Mouse (Mus musculus): ENCODE results near the gene Cnp. TPM values are rescaled to one million over a fixed set of nuclear protein-coding genes. Genes with fewer than 3 reads are reported as not detected.

Cnp gene
- polyA plus RNA-seq, 1 experiment from 2014 or later = 20.3 TPM

- Histone ChIP-seq H3K27me3 (ENCODE audit: control insufficient read depth, insufficient read depth, low read length) (no peaks in the 10 kb centered on the region), H3K27ac (ENCODE audit: low read depth, low read length) (no peak overlapping the region)
- ATAC-seq (replicated peaks; ENCODE audit: low FRiP score) = no peak
Measured at GRCm38 (mm10) chr11:100603813-100604212, 29.1 kb downstream of the Cnp start.

GRCm38 (mm10) chr11:100604321-100605005 is 29.8 kb downstream of the Cnp start:
- Histone ChIP-seq H3K27me3 (ENCODE audit: control insufficient read depth, insufficient read depth, low read length) (no peaks in the 10 kb centered on the region), H3K4me2 (ENCODE audit: low read depth, low read length, severe bottlenecking) (no peak overlapping the region), H3K36me3 (ENCODE audit: control insufficient read depth, insufficient read depth, low read length) (peaks cover 3% of the 10 kb centered on the region; the same call in 1 of the 2 replicates), H3K9ac (ENCODE audit: low read length) (no peak overlapping the region), H3K27ac (ENCODE audit: low read depth, low read length) (no peak overlapping the region), H3K4me3 (ENCODE audit: low read depth, low read length) (no peak overlapping the region), H3K9me3 (ENCODE audit: control insufficient read depth, low read length) (no peaks in the 10 kb centered on the region), H3K4me1 (replicated peaks; ENCODE audit: control insufficient read depth, insufficient read depth, low read length) (no peaks in the 10 kb centered on the region)
- WGBS = 86% methylated on average over 4 of the region's 4 CpGs
- no peak for ATAC-seq (replicated peaks; ENCODE audit: low FRiP score)
- no peak for DNase-seq (ENCODE audit: low spot score)

More at GRCm38 (mm10) chr11:100603813-100604212, 29.1 kb downstream of the Cnp start:
- H3K36me3 ChIP-seq (ENCODE audit: control insufficient read depth, insufficient read depth, low read length) = peaks cover 10% of the 10 kb centered on the region; the same call in 1 of the 2 replicates
- no peaks in the 10 kb centered on the region for H3K4me1 ChIP-seq (replicated peaks; ENCODE audit: control insufficient read depth, insufficient read depth, low read length)
- H3K9me3 ChIP-seq (ENCODE audit: control insufficient read depth, low read length) = no peaks in the 10 kb centered on the region
- no peak overlapping the region for H3K4me2 ChIP-seq (ENCODE audit: low read depth, low read length, severe bottlenecking)
- 91% methylated on average over 8 of the region's 8 CpGs for WGBS
- H3K4me3 ChIP-seq (ENCODE audit: low read depth, low read length) = no peak overlapping the region
- no peak overlapping the region for H3K9ac ChIP-seq (ENCODE audit: low read length)
- no peak for DNase-seq (ENCODE audit: low spot score)

DNA sequence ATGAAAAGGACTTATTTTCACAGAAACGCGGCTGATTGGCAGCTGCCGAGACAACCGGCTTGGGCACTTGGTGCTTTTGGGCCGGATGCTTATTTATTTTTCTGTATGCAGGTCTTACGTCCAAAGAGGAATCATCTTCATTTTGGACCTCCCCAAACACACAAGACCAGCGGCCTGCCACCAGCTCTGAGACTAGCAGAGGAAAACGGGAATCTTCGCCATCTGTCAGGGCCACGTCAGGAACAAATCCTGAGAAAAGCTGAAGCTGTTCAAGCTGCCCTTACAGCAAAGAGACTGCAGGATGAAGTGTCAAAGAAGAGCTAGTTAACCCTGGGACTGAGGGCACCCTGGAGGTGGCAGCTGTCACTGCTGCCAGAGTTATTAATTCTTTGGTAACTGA is 30.7 kb downstream of the Cnp start:
- no peak overlapping the region for H3K4me3 ChIP-seq (ENCODE audit: low read depth, low read length)
- DNase-seq (ENCODE audit: low spot score) (no peak), ATAC-seq (replicated peaks; ENCODE audit: low FRiP score) (no peak)
- no peaks in the 10 kb centered on the region for H3K4me1 ChIP-seq (replicated peaks; ENCODE audit: control insufficient read depth, insufficient read depth, low read length)
- WGBS = 92% methylated on average over 10 of the region's 10 CpGs
- no peak overlapping the region for H3K27ac ChIP-seq (ENCODE audit: low read depth, low read length)
- no peaks in the 10 kb centered on the region for H3K9me3 ChIP-seq (ENCODE audit: control insufficient read depth, low read length)
- peaks cover 3% of the 10 kb centered on the region; the same call in 1 of the 2 replicates for H3K36me3 ChIP-seq (ENCODE audit: control insufficient read depth, insufficient read depth, low read length)
- no peak overlapping the region for H3K4me2 ChIP-seq (ENCODE audit: low read depth, low read length, severe bottlenecking)
- H3K27me3 ChIP-seq (ENCODE audit: control insufficient read depth, insufficient read depth, low read length) = no peaks in the 10 kb centered on the region
- H3K9ac ChIP-seq (ENCODE audit: low read length) = no peak overlapping the region

DNA sequence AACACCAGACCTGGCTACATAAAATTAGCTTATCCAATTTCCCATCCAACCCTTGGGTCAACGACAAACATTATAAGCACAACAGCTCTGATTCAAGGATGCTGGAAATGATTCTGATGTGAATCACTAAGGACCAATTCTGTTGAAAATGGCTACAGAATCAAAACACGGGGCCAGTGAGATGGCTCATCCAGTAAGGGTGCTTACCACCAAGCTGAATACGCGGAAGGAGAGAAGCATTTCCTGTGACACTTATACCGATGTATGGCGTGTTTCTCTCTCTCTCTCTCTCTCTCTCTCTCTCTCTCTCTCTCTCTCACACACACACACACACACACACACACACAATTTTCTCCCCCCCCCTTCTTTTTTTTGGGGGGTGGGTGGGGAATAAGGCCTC is 32.4 kb downstream of the Cnp start:
- H3K9ac ChIP-seq (ENCODE audit: low read length) = no peak overlapping the region
- H3K27ac ChIP-seq (ENCODE audit: low read depth, low read length) = no peak overlapping the region
- WGBS = 94% methylated on average over 6 of the region's 6 CpGs
- no peaks in the 10 kb centered on the region for H3K36me3 ChIP-seq (ENCODE audit: control insufficient read depth, insufficient read depth, low read length)
- ATAC-seq (replicated peaks; ENCODE audit: low FRiP score) (no peak), DNase-seq (ENCODE audit: low spot score) (no peak)
- H3K4me1 ChIP-seq (replicated peaks; ENCODE audit: control insufficient read depth, insufficient read depth, low read length) = no peaks in the 10 kb centered on the region
- no peaks in the 10 kb centered on the region for H3K9me3 ChIP-seq (ENCODE audit: control insufficient read depth, low read length)
- H3K4me3 ChIP-seq (ENCODE audit: low read depth, low read length) = no peak overlapping the region
- no peak overlapping the region for H3K4me2 ChIP-seq (ENCODE audit: low read depth, low read length, severe bottlenecking)
- H3K27me3 ChIP-seq (ENCODE audit: control insufficient read depth, insufficient read depth, low read length) = no peaks in the 10 kb centered on the region

DNA sequence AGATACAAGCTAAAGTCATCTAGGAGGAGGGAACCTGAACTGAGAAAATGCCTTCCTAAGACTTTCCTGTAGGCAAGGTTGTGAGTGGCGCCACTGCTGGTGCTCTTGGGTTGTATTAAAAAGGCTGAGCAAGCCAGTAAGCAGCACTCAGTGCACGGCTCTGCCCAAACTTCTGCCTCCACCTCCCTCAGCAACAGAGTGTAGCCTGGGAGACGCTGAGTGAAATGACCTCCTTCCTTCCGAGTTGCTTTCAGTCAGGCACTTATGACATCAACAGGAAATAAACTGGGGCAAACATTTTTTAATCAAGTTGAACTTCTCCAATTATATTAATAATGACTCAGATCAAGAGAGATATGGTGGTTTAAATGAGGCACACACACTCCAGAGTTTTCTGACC is 34.1 kb downstream of the Cnp start:
- Histone ChIP-seq H3K9ac (ENCODE audit: low read length) (no peak overlapping the region), H3K27ac (ENCODE audit: low read depth, low read length) (no peak overlapping the region), H3K36me3 (ENCODE audit: control insufficient read depth, insufficient read depth, low read length) (no peaks in the 10 kb centered on the region), H3K4me2 (ENCODE audit: low read depth, low read length, severe bottlenecking) (no peak overlapping the region), H3K4me1 (replicated peaks; ENCODE audit: control insufficient read depth, insufficient read depth, low read length) (no peaks in the 10 kb centered on the region), H3K9me3 (ENCODE audit: control insufficient read depth, low read length) (no peaks in the 10 kb centered on the region), H3K4me3 (ENCODE audit: low read depth, low read length) (no peak overlapping the region), H3K27me3 (ENCODE audit: control insufficient read depth, insufficient read depth, low read length) (no peaks in the 10 kb centered on the region)
- ATAC-seq (replicated peaks; ENCODE audit: low FRiP score) = no peak
- DNase-seq (ENCODE audit: low spot score) = no peak
- 86% methylated on average over 4 of the region's 4 CpGs for WGBS

DNA sequence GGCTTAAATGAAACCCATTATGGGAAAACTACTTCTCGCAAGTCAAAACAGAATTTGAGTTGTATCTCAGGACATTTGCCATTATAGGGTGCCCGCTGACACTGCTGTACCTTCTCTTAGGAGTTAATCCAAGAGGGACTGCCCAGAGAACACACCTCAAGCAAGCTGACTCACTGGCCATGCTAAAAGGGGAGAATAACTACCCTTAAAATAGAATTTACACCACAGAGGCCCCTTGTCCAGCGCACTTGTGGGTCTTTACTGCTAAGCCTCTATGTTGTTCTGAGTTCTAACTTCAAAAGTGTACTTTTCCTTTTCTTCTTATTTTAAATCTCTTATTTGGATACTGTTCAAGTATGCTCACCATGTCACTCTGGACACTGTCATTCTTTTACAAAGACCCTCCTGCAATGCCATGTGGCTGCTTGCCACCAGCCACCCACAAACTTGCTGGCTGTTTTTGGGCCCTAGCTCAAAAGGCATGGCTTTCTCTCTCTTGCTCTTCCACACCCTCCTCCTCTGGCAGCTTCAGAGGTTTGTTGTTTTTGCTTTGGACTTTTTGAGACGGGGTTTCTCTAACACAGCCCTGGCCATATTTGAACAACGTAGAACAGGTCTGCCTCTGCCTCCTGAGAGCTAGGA is 34.8 kb downstream of the Cnp start:
- WGBS = 95% methylated on average over 5 of the region's 5 CpGs

GRCm38 (mm10) chr11:100609997-100610680 is 35.4 kb downstream of the Cnp start:
- Histone ChIP-seq H3K27me3 (ENCODE audit: control insufficient read depth, insufficient read depth, low read length) (no peaks in the 10 kb centered on the region), H3K4me1 (replicated peaks; ENCODE audit: control insufficient read depth, insufficient read depth, low read length) (no peaks in the 10 kb centered on the region), H3K27ac (ENCODE audit: low read depth, low read length) (no peak overlapping the region), H3K36me3 (ENCODE audit: control insufficient read depth, insufficient read depth, low read length) (no peaks in the 10 kb centered on the region), H3K4me3 (ENCODE audit: low read depth, low read length) (no peak overlapping the region), H3K9ac (ENCODE audit: low read length) (no peak overlapping the region), H3K4me2 (ENCODE audit: low read depth, low read length, severe bottlenecking) (no peak overlapping the region), H3K9me3 (ENCODE audit: control insufficient read depth, low read length) (no peaks in the 10 kb centered on the region)
- ATAC-seq (replicated peaks; ENCODE audit: low FRiP score) (no peak), DNase-seq (ENCODE audit: low spot score) (no peak)
- 88% methylated on average over 9 of the region's 9 CpGs for WGBS

More for the DNA sequence above, 34.8 kb downstream of the Cnp start:
- H3K4me3 ChIP-seq (ENCODE audit: low read depth, low read length) = no peak overlapping the region
- no peaks in the 10 kb centered on the region for H3K9me3 ChIP-seq (ENCODE audit: control insufficient read depth, low read length)
- no peaks in the 10 kb centered on the region for H3K27me3 ChIP-seq (ENCODE audit: control insufficient read depth, insufficient read depth, low read length)
- no peaks in the 10 kb centered on the region for H3K4me1 ChIP-seq (replicated peaks; ENCODE audit: control insufficient read depth, insufficient read depth, low read length)
- ATAC-seq (replicated peaks; ENCODE audit: low FRiP score) = no peak
- H3K36me3 ChIP-seq (ENCODE audit: control insufficient read depth, insufficient read depth, low read length) = no peaks in the 10 kb centered on the region
- no peak overlapping the region for H3K9ac ChIP-seq (ENCODE audit: low read length)
- DNase-seq (ENCODE audit: low spot score) = no peak
- no peak overlapping the region for H3K27ac ChIP-seq (ENCODE audit: low read depth, low read length)
- no peak overlapping the region for H3K4me2 ChIP-seq (ENCODE audit: low read depth, low read length, severe bottlenecking)

DNA sequence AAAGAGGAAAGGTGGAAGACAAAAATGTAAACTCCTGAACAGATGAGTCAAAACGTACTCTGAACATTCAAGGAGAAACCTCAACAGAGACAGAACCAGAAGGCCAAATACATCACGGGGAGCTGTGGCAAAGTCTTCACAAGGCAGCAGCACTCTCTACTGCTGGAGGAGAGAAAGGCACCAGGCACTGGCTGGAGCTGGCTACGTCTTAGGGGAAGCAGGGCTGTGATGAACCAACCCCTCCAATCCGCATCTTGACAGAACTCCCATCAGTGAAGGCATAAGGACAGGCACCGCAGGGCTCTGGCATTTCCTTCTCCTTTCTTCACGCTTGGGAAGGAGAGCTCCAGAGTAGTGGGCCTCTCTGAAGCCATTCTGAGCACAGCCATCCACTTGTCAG is 36.9 kb downstream of the Cnp start:
- Histone ChIP-seq H3K4me3 (ENCODE audit: low read depth, low read length) (no peak overlapping the region), H3K9ac (ENCODE audit: low read length) (no peak overlapping the region), H3K4me2 (ENCODE audit: low read depth, low read length, severe bottlenecking) (no peak overlapping the region), H3K36me3 (ENCODE audit: control insufficient read depth, insufficient read depth, low read length) (no peaks in the 10 kb centered on the region), H3K9me3 (ENCODE audit: control insufficient read depth, low read length) (no peaks in the 10 kb centered on the region), H3K27me3 (ENCODE audit: control insufficient read depth, insufficient read depth, low read length) (no peaks in the 10 kb centered on the region), H3K27ac (ENCODE audit: low read depth, low read length) (no peak overlapping the region), H3K4me1 (replicated peaks; ENCODE audit: control insufficient read depth, insufficient read depth, low read length) (no peaks in the 10 kb centered on the region)
- ATAC-seq (replicated peaks; ENCODE audit: low FRiP score) (no peak), DNase-seq (ENCODE audit: low spot score) (no peak)
- WGBS = 90% methylated on average over 6 of the region's 6 CpGs

Data from forebrain, embryonic 11.5 days (tissue).